Mouse (Mus musculus): ENCODE measurements around the gene Tenm3. TPM values are rescaled to one million over a fixed set of nuclear protein-coding genes. Genes with fewer than 3 reads are reported as not detected.
A peak's percentile ranks its signal among the peaks of the same experiment; 100 is the strongest.

Gene Tenm3
- polyA plus RNA-seq, 1 experiment from 2014 or later, result 36.1 TPM

- no peak for DNase-seq (ENCODE audit: low spot score)
- no peaks in the 10 kb centered on the region for H3K9me3 ChIP-seq (ENCODE audit: control insufficient read depth, low read length)
- no peak overlapping the region for H3K27ac ChIP-seq (ENCODE audit: low read depth, low read length)
- 91% methylated on average over 10 of the region's 10 CpGs for WGBS
- no peaks in the 10 kb centered on the region for H3K4me1 ChIP-seq (ENCODE audit: control insufficient read depth, insufficient read depth, low read length)
- H3K4me2 ChIP-seq (ENCODE audit: low read depth), result no peak overlapping the region
- H3K36me3 ChIP-seq (ENCODE audit: control insufficient read depth, insufficient read depth, low read length), result no peaks in the 10 kb centered on the region
- no peak overlapping the region for H3K4me3 ChIP-seq (ENCODE audit: low read depth, low read length)
- H3K27me3 ChIP-seq (ENCODE audit: control insufficient read depth, insufficient read depth, low read length), result no peaks in the 10 kb centered on the region
- ATAC-seq (ENCODE audit: insufficient read depth, low FRiP score, low TSS enrichment), result no peak
- no peak overlapping the region for H3K9ac ChIP-seq (ENCODE audit: low read length)
These were observed 526.3 kb downstream of the Tenm3 start for GRCm38 (mm10) chr8:48317498-48317897.

DNA sequence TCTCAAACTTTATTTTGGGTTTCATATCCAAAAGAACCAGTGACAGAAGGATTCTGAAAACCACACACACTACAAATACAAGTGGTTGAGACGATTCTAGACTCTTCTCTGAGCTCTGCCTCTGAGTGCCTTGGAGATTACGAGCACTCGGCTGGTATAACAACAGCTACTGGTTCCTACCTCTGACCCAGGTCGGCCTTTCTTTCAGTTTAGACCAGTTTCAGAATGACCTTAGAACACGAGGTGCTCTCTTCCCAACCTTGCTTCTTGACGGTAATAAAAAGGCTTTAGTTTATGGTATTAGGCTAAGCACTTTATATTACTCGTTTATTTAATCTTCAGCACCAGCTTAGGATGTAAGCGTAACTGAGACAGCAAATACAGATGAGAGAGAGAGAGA lies 528.1 kb downstream of the Tenm3 start:
- 87% methylated on average over 8 of the region's 8 CpGs for WGBS
- DNase-seq (ENCODE audit: low spot score), result no peak

DNA sequence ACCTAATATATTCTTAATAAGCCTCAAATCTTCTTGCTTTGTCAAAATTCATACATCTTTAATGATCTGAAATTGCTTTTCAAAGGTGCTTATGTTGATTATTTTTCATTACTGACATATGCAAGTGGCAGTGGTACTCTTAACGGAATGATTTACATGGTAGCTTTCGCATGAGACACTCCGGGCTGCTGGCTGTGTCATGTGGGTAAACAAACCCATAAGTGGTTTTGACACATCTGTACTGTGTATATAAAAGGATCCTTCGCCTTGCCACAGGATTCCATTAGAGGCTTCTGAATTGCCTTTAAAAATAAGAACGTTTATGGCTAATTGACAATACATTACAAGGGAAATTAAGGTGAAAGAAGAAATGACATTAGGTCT lies 529.8 kb downstream of the Tenm3 start:
- peaks cover 10% of the 10 kb centered on the region; the same call in 1 of the 2 replicates for H3K4me1 ChIP-seq (ENCODE audit: control insufficient read depth, insufficient read depth, low read length)
- no peak overlapping the region for H3K4me2 ChIP-seq (ENCODE audit: low read depth)
- ATAC-seq (ENCODE audit: insufficient read depth, low FRiP score, low TSS enrichment) (no peak), DNase-seq (ENCODE audit: low spot score) (no peak)
- no peak overlapping the region for H3K9ac ChIP-seq (ENCODE audit: low read length)
- no peaks in the 10 kb centered on the region for H3K9me3 ChIP-seq (ENCODE audit: control insufficient read depth, low read length)
- H3K4me3 ChIP-seq (ENCODE audit: low read depth, low read length), result no peak overlapping the region
- no peak overlapping the region for H3K27ac ChIP-seq (ENCODE audit: low read depth, low read length)
- H3K36me3 ChIP-seq (ENCODE audit: control insufficient read depth, insufficient read depth, low read length), result no peaks in the 10 kb centered on the region
- no peaks in the 10 kb centered on the region for H3K27me3 ChIP-seq (ENCODE audit: control insufficient read depth, insufficient read depth, low read length)
- 63% methylated on average over 5 of the region's 5 CpGs for WGBS

More for the DNA sequence above, 528.1 kb downstream of the Tenm3 start:
- Histone ChIP-seq H3K36me3 (ENCODE audit: control insufficient read depth, insufficient read depth, low read length) (no peaks in the 10 kb centered on the region), H3K9ac (ENCODE audit: low read length) (no peak overlapping the region), H3K9me3 (ENCODE audit: control insufficient read depth, low read length) (no peaks in the 10 kb centered on the region), H3K4me1 (ENCODE audit: control insufficient read depth, insufficient read depth, low read length) (no peaks in the 10 kb centered on the region), H3K4me2 (ENCODE audit: low read depth) (no peak overlapping the region), H3K27me3 (ENCODE audit: control insufficient read depth, insufficient read depth, low read length) (no peaks in the 10 kb centered on the region), H3K27ac (ENCODE audit: low read depth, low read length) (no peak overlapping the region), H3K4me3 (ENCODE audit: low read depth, low read length) (no peak overlapping the region)
- ATAC-seq (ENCODE audit: insufficient read depth, low FRiP score, low TSS enrichment), result no peak

GRCm38 (mm10) chr8:48313210-48313984 lies 530.4 kb downstream of the Tenm3 start:
- Histone ChIP-seq H3K4me3 (ENCODE audit: low read depth, low read length) (no peak overlapping the region), H3K9ac (ENCODE audit: low read length) (no peak overlapping the region), H3K36me3 (ENCODE audit: control insufficient read depth, insufficient read depth, low read length) (no peaks in the 10 kb centered on the region), H3K27ac (ENCODE audit: low read depth, low read length) (no peak overlapping the region), H3K27me3 (ENCODE audit: control insufficient read depth, insufficient read depth, low read length) (no peaks in the 10 kb centered on the region), H3K9me3 (ENCODE audit: control insufficient read depth, low read length) (no peaks in the 10 kb centered on the region), H3K4me1 (ENCODE audit: control insufficient read depth, insufficient read depth, low read length) (peaks cover 10% of the 10 kb centered on the region; the same call in 1 of the 2 replicates), H3K4me2 (ENCODE audit: low read depth) (no peak overlapping the region)
- 57% methylated on average over 11 of the region's 11 CpGs for WGBS
- DNase-seq (ENCODE audit: low spot score) (no peak), ATAC-seq (ENCODE audit: insufficient read depth, low FRiP score, low TSS enrichment) (no peak)

DNA sequence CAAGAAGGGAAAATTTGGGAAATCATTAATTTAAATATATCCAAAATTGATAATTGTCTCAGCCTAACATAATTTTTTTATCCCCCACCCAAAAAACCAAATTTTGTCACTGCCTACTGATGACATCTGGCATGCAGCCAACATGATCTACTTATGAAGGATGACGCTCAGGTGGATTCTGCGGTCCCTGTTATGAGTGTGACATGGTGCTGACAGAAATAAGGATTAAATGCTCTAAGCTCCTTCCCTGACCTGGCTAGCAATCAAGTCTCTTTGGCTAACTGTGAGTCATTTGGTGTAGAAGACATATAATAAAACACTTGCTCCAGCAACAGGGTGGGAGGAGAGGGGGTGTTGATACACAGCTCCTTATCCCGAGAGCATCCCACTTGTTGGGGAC lies 532.0 kb downstream of the Tenm3 start:
- WGBS, result 90% methylated on average over 3 of the region's 3 CpGs
- Histone ChIP-seq H3K27ac (ENCODE audit: low read depth, low read length) (no peak overlapping the region), H3K4me3 (ENCODE audit: low read depth, low read length) (no peak overlapping the region), H3K4me1 (ENCODE audit: control insufficient read depth, insufficient read depth, low read length) (peaks cover 10% of the 10 kb centered on the region; the same call in 1 of the 2 replicates), H3K4me2 (ENCODE audit: low read depth) (no peak overlapping the region), H3K27me3 (ENCODE audit: control insufficient read depth, insufficient read depth, low read length) (no peaks in the 10 kb centered on the region), H3K9me3 (ENCODE audit: control insufficient read depth, low read length) (no peaks in the 10 kb centered on the region), H3K36me3 (ENCODE audit: control insufficient read depth, insufficient read depth, low read length) (no peaks in the 10 kb centered on the region), H3K9ac (ENCODE audit: low read length) (no peak overlapping the region)
- no peak for DNase-seq (ENCODE audit: low spot score)
- ATAC-seq (ENCODE audit: insufficient read depth, low FRiP score, low TSS enrichment), result no peak

DNA sequence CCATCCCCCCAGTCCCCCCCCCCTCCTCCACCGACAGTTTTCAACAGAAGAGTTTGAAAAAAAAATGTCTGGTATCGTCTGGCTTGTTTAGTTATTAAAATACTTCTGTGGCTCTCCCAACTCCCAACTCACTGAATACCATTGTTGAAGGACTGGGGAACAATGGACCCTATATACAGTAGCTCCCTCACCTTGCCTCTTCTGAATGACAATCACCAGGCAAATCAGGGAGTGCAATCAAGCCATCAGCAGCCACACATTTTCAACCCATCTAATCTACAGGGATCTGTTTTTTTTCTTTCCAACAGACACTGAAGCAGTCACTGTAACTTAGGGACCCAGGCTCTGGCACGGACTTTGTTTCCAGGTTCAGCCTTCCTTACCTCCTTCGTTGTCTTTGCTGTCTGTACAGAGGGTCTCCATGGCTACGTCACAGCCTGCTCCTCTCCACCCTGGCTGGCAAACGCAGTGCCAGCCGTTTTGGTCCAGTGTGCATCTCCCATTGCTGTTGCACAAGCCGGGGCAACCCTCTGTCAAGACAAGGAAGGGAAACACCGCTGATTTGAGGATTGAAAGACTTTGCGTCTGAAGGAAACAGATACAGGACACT lies 533.4 kb downstream of the Tenm3 start:
- H3K36me3 ChIP-seq (ENCODE audit: control insufficient read depth, insufficient read depth, low read length), result no peaks in the 10 kb centered on the region
- DNase-seq (ENCODE audit: low spot score) (no peak), ATAC-seq (ENCODE audit: insufficient read depth, low FRiP score, low TSS enrichment) (no peak)
- no peak overlapping the region for H3K4me2 ChIP-seq (ENCODE audit: low read depth)
- no peak overlapping the region for H3K4me3 ChIP-seq (ENCODE audit: low read depth, low read length)
- peaks cover 10% of the 10 kb centered on the region; the same call in 1 of the 2 replicates for H3K4me1 ChIP-seq (ENCODE audit: control insufficient read depth, insufficient read depth, low read length)
- 59% methylated on average over 10 of the region's 10 CpGs for WGBS
- no peaks in the 10 kb centered on the region for H3K27me3 ChIP-seq (ENCODE audit: control insufficient read depth, insufficient read depth, low read length)
- no peak overlapping the region for H3K27ac ChIP-seq (ENCODE audit: low read depth, low read length)
- no peaks in the 10 kb centered on the region for H3K9me3 ChIP-seq (ENCODE audit: control insufficient read depth, low read length)
- no peak overlapping the region for H3K9ac ChIP-seq (ENCODE audit: low read length)

GRCm38 (mm10) chr8:48309191-48309987 lies 534.4 kb downstream of the Tenm3 start:
- peaks cover 10% of the 10 kb centered on the region; the same call in 1 of the 2 replicates for H3K4me1 ChIP-seq (ENCODE audit: control insufficient read depth, insufficient read depth, low read length)
- DNase-seq (ENCODE audit: low spot score) (peak; percentile 24), ATAC-seq (ENCODE audit: insufficient read depth, low FRiP score, low TSS enrichment) (no peak)
- H3K9ac ChIP-seq (ENCODE audit: low read length), result no peak overlapping the region
- no peaks in the 10 kb centered on the region for H3K9me3 ChIP-seq (ENCODE audit: control insufficient read depth, low read length)
- H3K27ac ChIP-seq (ENCODE audit: low read depth, low read length), result no peak overlapping the region
- no peaks in the 10 kb centered on the region for H3K27me3 ChIP-seq (ENCODE audit: control insufficient read depth, insufficient read depth, low read length)
- H3K4me3 ChIP-seq (ENCODE audit: low read depth, low read length), result no peak overlapping the region
- no peak overlapping the region for H3K4me2 ChIP-seq (ENCODE audit: low read depth)
- no peaks in the 10 kb centered on the region for H3K36me3 ChIP-seq (ENCODE audit: control insufficient read depth, insufficient read depth, low read length)
- WGBS, result 58% methylated on average over 16 of the region's 16 CpGs

- DNase-seq (ENCODE audit: low spot score) (no peak), ATAC-seq (ENCODE audit: insufficient read depth, low FRiP score, low TSS enrichment) (no peak)
- Histone ChIP-seq H3K4me3 (ENCODE audit: low read depth, low read length) (no peak overlapping the region), H3K27ac (ENCODE audit: low read depth, low read length) (no peak overlapping the region), H3K4me1 (ENCODE audit: control insufficient read depth, insufficient read depth, low read length) (no peaks in the 10 kb centered on the region), H3K27me3 (ENCODE audit: control insufficient read depth, insufficient read depth, low read length) (no peaks in the 10 kb centered on the region), H3K9me3 (ENCODE audit: control insufficient read depth, low read length) (no peaks in the 10 kb centered on the region), H3K4me2 (ENCODE audit: low read depth) (no peak overlapping the region), H3K9ac (ENCODE audit: low read length) (no peak overlapping the region), H3K36me3 (ENCODE audit: control insufficient read depth, insufficient read depth, low read length) (no peaks in the 10 kb centered on the region)
- WGBS, result 55% methylated on average over 7 of the region's 7 CpGs
These were observed 539.5 kb downstream of the Tenm3 start for GRCm38 (mm10) chr8:48304224-48304623.
